Comparison of ENCODE assay signal across 7 mouse cellular contexts in the genomic region with DNA sequence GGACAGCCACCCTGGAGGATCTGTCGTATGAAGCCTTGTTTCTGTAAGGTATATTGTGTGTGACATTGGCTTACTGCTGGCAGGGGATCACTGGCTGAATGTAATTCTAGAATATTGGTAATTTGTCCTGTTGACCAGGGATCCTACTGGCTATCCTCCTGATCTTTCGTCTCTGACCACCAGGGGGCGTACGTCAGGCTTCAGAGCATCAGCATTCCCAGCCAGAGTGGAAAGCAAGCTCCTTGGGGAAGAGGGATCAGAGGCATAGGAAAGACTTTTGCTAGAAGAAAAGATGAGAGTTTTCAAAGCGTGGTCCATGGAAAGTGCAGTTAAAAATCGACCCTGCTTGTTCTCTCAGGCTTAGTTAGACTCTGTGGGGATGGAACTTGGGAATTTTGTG. TPM values are rescaled to one million over a fixed set of nuclear protein-coding genes. Genes with fewer than 3 reads are reported as not detected.
DNase-seq lines count a peak whose midpoint lies in the region; ATAC-seq lines count a peak whose summit lies in the region.

No protein-coding gene starts in this region.

- peak; percentile 94 for DNase-seq in NIH3T3 (ENCODE audit: low read depth)
- DNase-seq in cerebellum, adult 9-10 months = peak; percentile 92
- peak; percentile 91 for DNase-seq in gastrocnemius, postnatal 10 days
- DNase-seq in layer of hippocampus, adult 8-10 months (ENCODE audit: low spot score in 2 of 2) = peak; percentile 50 to 91
- DNase-seq in lung, postnatal 25 days (ENCODE audit: low spot score) = peak; percentile 84
- peak; percentile 20 to 73 for DNase-seq in spleen, adult 18-20 months

- peak; percentile 41 for ATAC-seq in CD4-positive, CD25-positive, alpha-beta regulatory T cell, adult 4 months

RNA-seq across cellular contexts. Expression of a gene that starts 12.2 kb away (rescaled TPM):
- polyA plus RNA-seq in CD4-positive, CD25-positive, alpha-beta regulatory T cell, adult 4 months (2017; shearing (Covaris generic)) = not detected
- total RNA-seq in gastrocnemius, postnatal 10 days (2021) = not detected
- total RNA-seq in layer of hippocampus, adult 8-10 months (2022) = not detected

RNA-seq across cellular contexts. Expression of a gene that starts 25.8 kb away (rescaled TPM):
- 10 to 100 TPM; 21.4 to 28.9 TPM for polyA plus RNA-seq in CD4-positive, CD25-positive, alpha-beta regulatory T cell, adult 4 months (2017; shearing (Covaris generic))
- 100 to 1,000 TPM; 300 to 302 TPM for total RNA-seq in gastrocnemius, postnatal 10 days (2021)
- total RNA-seq in layer of hippocampus, adult 8-10 months (2022) = 100 to 1,000 TPM; 136 to 156 (median 149) TPM

RNA-seq across cellular contexts. Expression of a gene that starts 50.3 kb away (rescaled TPM):
- polyA plus RNA-seq in CD4-positive, CD25-positive, alpha-beta regulatory T cell, adult 4 months (2017; shearing (Covaris generic)) = under 1 TPM; 0.32 to 0.34 TPM
- not detected for total RNA-seq in gastrocnemius, postnatal 10 days (2021)
- not detected for total RNA-seq in layer of hippocampus, adult 8-10 months (2022)

RNA-seq across cellular contexts. Expression of a gene that starts 51.3 kb away (rescaled TPM):
- 10 to 100 TPM; 20.4 to 21.6 TPM for polyA plus RNA-seq in CD4-positive, CD25-positive, alpha-beta regulatory T cell, adult 4 months (2017; shearing (Covaris generic))
- total RNA-seq in gastrocnemius, postnatal 10 days (2021) = 10 to 100 TPM; 43.0 to 57.7 TPM
- total RNA-seq in layer of hippocampus, adult 8-10 months (2022) = 10 to 100 TPM; 72.4 to 86.8 (median 77.3) TPM

Comparison
In these comparisons a context has a peak if more than half of its experiments do, and no peak if none do; other contexts are left out.
1. Peak in every context shown above with its lines: DNase-seq and ATAC-seq.